Mouse (Mus musculus) liver, embryonic 13.5 days (tissue): ENCODE results near the gene Pknox2. TPM values are rescaled to one million over a fixed set of nuclear protein-coding genes. Genes with fewer than 3 reads are reported as not detected.

Experiments
- ATAC-seq: fragments of 200-750 bp; cut with Nextera tagmentation; 2 replicates; pipeline ENCODE4 v1.8.0; 2017; ENCODE audit warnings: low read depth, mild to moderate bottlenecking, moderate number of reproducible peaks, moderate library complexity
- DNase-seq: peaks from one replicate; pipeline ENCODE4 v3.0.0; 2022
- H3K27ac ChIP-seq: fragments of 300-500 bp; sonication (generic); 2 replicates; pipeline ENCODE4 v1.5.1; 2015; ENCODE audit warnings: moderate library complexity, mild to moderate bottlenecking, inconsistent platforms
- H3K27me3 ChIP-seq: fragments of 300-500 bp; sonication (generic); 2 replicates; pipeline ENCODE4 v1.6.1; 2015; ENCODE audit warnings: mild to moderate bottlenecking, inconsistent platforms
- H3K36me3 ChIP-seq: fragments of 300-500 bp; sonication (generic); 2 replicates; pipeline ENCODE4 v1.6.1; 2015; ENCODE audit warnings: mild to moderate bottlenecking, inconsistent platforms
- H3K4me1 ChIP-seq: fragments of 300-500 bp; sonication (generic); replicated peaks from 2 replicates; pipeline ENCODE4 v1.6.1; 2015; ENCODE audit warnings: inconsistent platforms
- H3K4me2 ChIP-seq: fragments of 300-500 bp; sonication (generic); 2 replicates; pipeline ENCODE4 v1.6.1; 2015; ENCODE audit warnings: inconsistent platforms, mild to moderate bottlenecking, moderate library complexity
- H3K4me3 ChIP-seq: fragments of 300-500 bp; sonication (generic); replicated peaks from 2 replicates; pipeline ENCODE4 v1.5.1; 2015; ENCODE audit warnings: mild to moderate bottlenecking, inconsistent platforms
- H3K9ac ChIP-seq: fragments of 300-500 bp; sonication (generic); 2 replicates; pipeline ENCODE4 v1.6.1; 2015; ENCODE audit warnings: mild to moderate bottlenecking, inconsistent platforms
- H3K9me3 ChIP-seq: fragments of 300-500 bp; sonication (generic); replicated peaks from 2 replicates; pipeline ENCODE4 v1.6.1; 2016; ENCODE audit warnings: inconsistent platforms
- WGBS: fragments of 180-500 bp; shearing (Covaris S2); methylation state at CpG from one replicate; pipeline ENCODE4 v1.1.7; 2015; ENCODE audit not compliant: insufficient replicate concordance; 5-methylcytosine and 5-hydroxymethylcytosine counted together
- polyA plus RNA-seq: library from polyadenylated mRNA; unstranded; fragments of >200 nt; fragmentation: Nextera tagmentation; extraction: Ambion mirVana; gene quantifications from 2 replicates; pipeline ENCODE4 v1.2.1, GENCODE M21; 2015

Gene Pknox2
- polyA plus RNA-seq, 1 experiment from 2014 or later: 0.36 TPM

GRCm38 (mm10) chr9:37117529-37117928 lies 29.7 kb downstream of the Pknox2 start:
- Histone ChIP-seq H3K4me3 (no peak overlapping the region), H3K36me3 (no peaks in the 10 kb centered on the region), H3K4me1 (no peaks in the 10 kb centered on the region), H3K27me3 (no peaks in the 10 kb centered on the region), H3K9me3 (no peaks in the 10 kb centered on the region), H3K27ac (no peak overlapping the region), H3K4me2 (no peak overlapping the region), H3K9ac (no peak overlapping the region)
- no peak for ATAC-seq
- no peak for DNase-seq
- WGBS: 70% methylated on average over 2 of the region's 2 CpGs

GRCm38 (mm10) chr9:37116632-37117413 lies 30.4 kb downstream of the Pknox2 start:
- Histone ChIP-seq H3K9ac (no peak overlapping the region), H3K9me3 (no peaks in the 10 kb centered on the region), H3K4me1 (no peaks in the 10 kb centered on the region), H3K4me2 (no peak overlapping the region), H3K36me3 (no peaks in the 10 kb centered on the region), H3K4me3 (no peak overlapping the region), H3K27me3 (no peaks in the 10 kb centered on the region), H3K27ac (no peak overlapping the region)
- DNase-seq (no peak), ATAC-seq (no peak)
- 73% methylated on average over 9 of the region's 9 CpGs for whole genome bisulfite sequencing

GRCm38 (mm10) chr9:37115820-37116219 lies 31.4 kb downstream of the Pknox2 start:
- H3K36me3 ChIP-seq: no peaks in the 10 kb centered on the region
- no peak for DNase-seq
- no peak overlapping the region for H3K9ac ChIP-seq
- H3K9me3 ChIP-seq: no peaks in the 10 kb centered on the region
- H3K4me2 ChIP-seq: no peak overlapping the region
- H3K27ac ChIP-seq: no peak overlapping the region
- 63% methylated on average over 7 of the region's 7 CpGs for WGBS
- H3K4me1 ChIP-seq: no peaks in the 10 kb centered on the region
- no peak overlapping the region for H3K4me3 ChIP-seq
- no peaks in the 10 kb centered on the region for H3K27me3 ChIP-seq
- ATAC-seq: no peak

GRCm38 (mm10) chr9:37114286-37115267 lies 32.6 kb downstream of the Pknox2 start:
- Histone ChIP-seq H3K9ac (no peak overlapping the region), H3K36me3 (no peaks in the 10 kb centered on the region), H3K4me2 (no peak overlapping the region), H3K9me3 (no peaks in the 10 kb centered on the region), H3K27ac (no peak overlapping the region), H3K4me3 (no peak overlapping the region), H3K4me1 (no peaks in the 10 kb centered on the region), H3K27me3 (no peaks in the 10 kb centered on the region)
- WGBS: 42% methylated on average over 9 of the region's 9 CpGs
- DNase-seq (no peak), ATAC-seq (no peak)

- H3K36me3 ChIP-seq: no peaks in the 10 kb centered on the region
- no peak overlapping the region for H3K27ac ChIP-seq
- no peaks in the 10 kb centered on the region for H3K9me3 ChIP-seq
- H3K27me3 ChIP-seq: no peaks in the 10 kb centered on the region
- H3K4me2 ChIP-seq: no peak overlapping the region
- no peak overlapping the region for H3K9ac ChIP-seq
- no peaks in the 10 kb centered on the region for H3K4me1 ChIP-seq
- ATAC-seq (no peak), DNase-seq (no peak)
- WGBS: 64% methylated on average over 2 of the region's 2 CpGs
- no peak overlapping the region for H3K4me3 ChIP-seq
Observed at GRCm38 (mm10) chr9:37107546-37107945, 39.7 kb downstream of the Pknox2 start.

GRCm38 (mm10) chr9:37106808-37107207 lies 40.4 kb downstream of the Pknox2 start:
- Histone ChIP-seq H3K4me2 (no peak overlapping the region), H3K9me3 (no peaks in the 10 kb centered on the region), H3K4me3 (no peak overlapping the region), H3K4me1 (no peaks in the 10 kb centered on the region), H3K27ac (no peak overlapping the region), H3K36me3 (no peaks in the 10 kb centered on the region), H3K9ac (no peak overlapping the region), H3K27me3 (no peaks in the 10 kb centered on the region)
- no peak for DNase-seq
- ATAC-seq: no peak
- WGBS: 57% methylated on average over 3 of the region's 3 CpGs

GRCm38 (mm10) chr9:37104249-37104648 lies 43.0 kb downstream of the Pknox2 start:
- Histone ChIP-seq H3K9me3 (no peaks in the 10 kb centered on the region), H3K4me3 (no peak overlapping the region), H3K27ac (no peak overlapping the region), H3K9ac (no peak overlapping the region), H3K4me2 (no peak overlapping the region), H3K36me3 (no peaks in the 10 kb centered on the region), H3K4me1 (no peaks in the 10 kb centered on the region), H3K27me3 (no peaks in the 10 kb centered on the region)
- no peak for DNase-seq
- ATAC-seq: no peak
- 59% methylated on average over 3 of the region's 3 CpGs for WGBS

- WGBS: 50% methylated on average over 5 of the region's 5 CpGs
- Histone ChIP-seq H3K9ac (no peak overlapping the region), H3K4me2 (no peak overlapping the region), H3K4me3 (no peak overlapping the region), H3K9me3 (no peaks in the 10 kb centered on the region), H3K36me3 (no peaks in the 10 kb centered on the region), H3K27ac (no peak overlapping the region), H3K27me3 (no peaks in the 10 kb centered on the region), H3K4me1 (no peaks in the 10 kb centered on the region)
- DNase-seq (no peak), ATAC-seq (no peak)
Observed at GRCm38 (mm10) chr9:37103778-37104177, 43.4 kb downstream of the Pknox2 start.

- Histone ChIP-seq H3K4me1 (no peaks in the 10 kb centered on the region), H3K4me3 (no peak overlapping the region), H3K27me3 (no peaks in the 10 kb centered on the region), H3K4me2 (no peak overlapping the region), H3K36me3 (no peaks in the 10 kb centered on the region), H3K9me3 (no peaks in the 10 kb centered on the region), H3K9ac (no peak overlapping the region), H3K27ac (no peak overlapping the region)
- DNase-seq: no peak
- no peak for ATAC-seq
- 62% methylated on average over 11 of the region's 11 CpGs for WGBS
Observed at GRCm38 (mm10) chr9:37101059-37101940, 45.9 kb downstream of the Pknox2 start.

- H3K4me2 ChIP-seq: no peak overlapping the region
- no peak overlapping the region for H3K4me3 ChIP-seq
- no peaks in the 10 kb centered on the region for H3K9me3 ChIP-seq
- 58% methylated on average over 3 of the region's 3 CpGs for WGBS
- ATAC-seq (no peak), DNase-seq (no peak)
- no peak overlapping the region for H3K27ac ChIP-seq
- H3K9ac ChIP-seq: no peak overlapping the region
- H3K27me3 ChIP-seq: no peaks in the 10 kb centered on the region
- H3K36me3 ChIP-seq: no peaks in the 10 kb centered on the region
- no peaks in the 10 kb centered on the region for H3K4me1 ChIP-seq
Observed at GRCm38 (mm10) chr9:37099595-37099994, 47.6 kb downstream of the Pknox2 start.

GRCm38 (mm10) chr9:37098600-37098999 lies 48.6 kb downstream of the Pknox2 start:
- H3K9ac ChIP-seq: no peak overlapping the region
- no peaks in the 10 kb centered on the region for H3K9me3 ChIP-seq
- WGBS: 59% methylated on average over 3 of the region's 3 CpGs
- H3K27ac ChIP-seq: no peak overlapping the region
- DNase-seq (no peak), ATAC-seq (no peak)
- H3K4me1 ChIP-seq: no peaks in the 10 kb centered on the region
- no peak overlapping the region for H3K4me3 ChIP-seq
- H3K4me2 ChIP-seq: no peak overlapping the region
- no peaks in the 10 kb centered on the region for H3K36me3 ChIP-seq
- H3K27me3 ChIP-seq: no peaks in the 10 kb centered on the region
